Mouse (Mus musculus): Measurements from ENCODE around the gene Myo16.

- no peak for TF ChIP-seq CTCF (conservative IDR thresholded peaks at IDR 0.05; ENCODE audit: insufficient read depth, insufficient read length, low read depth, low read length)
- no peak for TF ChIP-seq POLR2A (IDR thresholded peaks at IDR 0.05; ENCODE audit: low read depth, low read length)
Measured at GRCm38 (mm10) chr8:10411511-10411910, 257.8 kb downstream of the Myo16 start.

Measured in kidney, adult 2 months (tissue).